Mouse (Mus musculus) G1E (cell line): ENCODE measurements around the gene Idh3g. TPM values are rescaled to one million over a fixed set of nuclear protein-coding genes. Genes with fewer than 3 reads are reported as not detected.

Source experiments
- ATAC-seq: 2 replicates; pipeline ENCODE4 v1.8.0; 2016; ENCODE audit warnings: mild to moderate bottlenecking; ENCODE audit not compliant: insufficient number of reproducible peaks, poor library complexity, low FRiP score, severe bottlenecking; ENCODE audit errors: extremely low read depth
- DNase-seq: peaks from one replicate; pipeline ENCODE4 v3.0.0; 2012; ENCODE audit warnings: low spot score
- H3K27me3 ChIP-seq: 2 replicates; pipeline ENCODE4 v1.6.1; 2012; ENCODE audit warnings: mild to moderate bottlenecking, low read length, inconsistent platforms; ENCODE audit not compliant: insufficient read depth
- H3K36me3 ChIP-seq: replicated peaks from 2 replicates; pipeline ENCODE3; 2012; ENCODE audit warnings: mild to moderate bottlenecking, inconsistent platforms
- H3K4me1 ChIP-seq: 2 replicates; pipeline ENCODE4 v1.6.1; 2012; ENCODE audit warnings: low read depth, low read length, inconsistent platforms, mixed read lengths; ENCODE audit not compliant: insufficient read depth
- H3K4me3 ChIP-seq: 2 replicates; pipeline ENCODE4 v1.5.1; 2012; ENCODE audit warnings: low read depth, mild to moderate bottlenecking, inconsistent platforms, low read length, moderate library complexity, mixed read lengths
- H3K9me3 ChIP-seq: replicated peaks from 2 replicates; pipeline ENCODE4 v1.6.1; 2012; ENCODE audit warnings: inconsistent platforms
- CTCF ChIP-seq: IDR thresholded peaks from 2 replicates; pipeline ENCODE4 v1.5.1; 2012; ENCODE audit warnings: low read depth, low read length, inconsistent platforms, mixed read lengths
- GATA1 ChIP-seq: IDR thresholded peaks from 2 replicates; pipeline ENCODE4 v1.6.1; 2012; ENCODE audit warnings: borderline replicate concordance, low read length, inconsistent platforms, mixed read lengths
- GATA2 ChIP-seq: IDR thresholded peaks from 2 replicates; pipeline ENCODE4 v1.6.1; 2012; ENCODE audit warnings: low read depth, low read length, inconsistent platforms, borderline replicate concordance
- POLR2AphosphoS5 ChIP-seq: IDR thresholded peaks from 2 replicates; pipeline ENCODE4 v1.6.1; 2012; ENCODE audit warnings: low read depth, low read length, inconsistent platforms; ENCODE audit not compliant: insufficient replicate concordance
- TAL1 ChIP-seq: conservative IDR thresholded peaks from 2 replicates; pipeline ENCODE4 v1.6.1; 2012; ENCODE audit warnings: low read depth, low read length, inconsistent platforms, mixed read lengths
- polyA plus RNA-seq: library from polyadenylated mRNA; stranded (reverse); fragments of >175 nt; gene quantifications from 2 replicates; pipeline ENCODE4 v1.2.3, GENCODE M21; 2012
- total RNA-seq, 2 experiments: library from RNA; stranded (forward) in 1 of 2; stranded (reverse) in 1 of 2; fragments of 200-1000 nt in 1 of 2; fragments of >200 nt in 1 of 2; fragmentation: Nextera tagmentation in 1 of 2; gene quantifications; 2 replicates each; pipeline ENCODE4 v1.2.3; 2014 to 2017

The Idh3g gene
- total and polyA plus RNA-seq, 3 experiments: 27.0 to 393 (median 187) TPM

GRCm38 (mm10) chrX:73738155-73738554 lies 48.5 kb downstream of the Idh3g start:
- Histone ChIP-seq H3K9me3 (no peaks in the 10 kb centered on the region), H3K4me1 (no peaks in the 10 kb centered on the region), H3K36me3 (peaks cover 36% of the 10 kb centered on the region), H3K27me3 (no peaks in the 10 kb centered on the region), H3K4me3 (no peak overlapping the region)
- ATAC-seq: no peak
- TF ChIP-seq GATA2 (no peak), TAL1 (no peak), GATA1 (no peak), POLR2AphosphoS5 (no peak), CTCF (no peak)
- DNase-seq: no peak

GRCm38 (mm10) chrX:73730908-73731307 lies 55.8 kb downstream of the Idh3g start:
- DNase-seq (no peak), ATAC-seq (no peak)
- H3K27me3 ChIP-seq: no peaks in the 10 kb centered on the region
- TF ChIP-seq POLR2AphosphoS5 (no peak), TAL1 (no peak), GATA1 (no peak), CTCF (no peak), GATA2 (no peak)
- no peaks in the 10 kb centered on the region for H3K4me1 ChIP-seq
- no peak overlapping the region for H3K4me3 ChIP-seq
- H3K9me3 ChIP-seq: no peaks in the 10 kb centered on the region
- peaks cover 54% of the 10 kb centered on the region for H3K36me3 ChIP-seq

Other genes with a start within 250 kb of the Idh3g start
- gene Dusp9, start 147.5 kb downstream of the Idh3g start, total RNA-seq (2014; fragmentation: Nextera tagmentation): not detected in 2 replicates
- 0.16 and 0.23 TPM in 2 replicates for gene Dusp9, start 147.5 kb downstream of the Idh3g start, total RNA-seq (2017)
- 0.23 and 0.24 TPM in 2 replicates for gene Dusp9, start 147.5 kb downstream of the Idh3g start, polyA plus RNA-seq
- gene Pnck, start 126.8 kb downstream of the Idh3g start, total RNA-seq (2014; fragmentation: Nextera tagmentation): not detected in 2 replicates
- gene Pnck, start 126.8 kb downstream of the Idh3g start, total RNA-seq (2017): not detected in 2 replicates
- not detected in 2 replicates for gene Pnck, start 126.8 kb downstream of the Idh3g start, polyA plus RNA-seq
- gene Slc6a8, start 113.7 kb downstream of the Idh3g start, total RNA-seq (2014; fragmentation: Nextera tagmentation): 4.1 and 6.1 TPM in 2 replicates
- gene Slc6a8, start 113.7 kb downstream of the Idh3g start, total RNA-seq (2017): 9.9 and 12.7 TPM in 2 replicates
- gene Slc6a8, start 113.7 kb downstream of the Idh3g start, polyA plus RNA-seq: 1.6 and 2.1 TPM in 2 replicates
- 83.2 and 98.4 TPM in 2 replicates for gene Bcap31, start 70.7 kb downstream of the Idh3g start, total RNA-seq (2014; fragmentation: Nextera tagmentation)
- 215 and 222 TPM in 2 replicates for gene Bcap31, start 70.7 kb downstream of the Idh3g start, total RNA-seq (2017)
- 13.5 and 16.0 TPM in 2 replicates for gene Bcap31, start 70.7 kb downstream of the Idh3g start, polyA plus RNA-seq
- 15.8 and 17.1 TPM in 2 replicates for gene Abcd1, start 70.3 kb downstream of the Idh3g start, total RNA-seq (2014; fragmentation: Nextera tagmentation)
- 6.3 and 7.0 TPM in 2 replicates for gene Abcd1, start 70.3 kb downstream of the Idh3g start, total RNA-seq (2017)
- gene Abcd1, start 70.3 kb downstream of the Idh3g start, polyA plus RNA-seq: 17.6 and 19.4 TPM in 2 replicates
- gene Plxnb3, start 29.8 kb downstream of the Idh3g start, total RNA-seq (2014; fragmentation: Nextera tagmentation): not detected in 2 replicates
- 0.93 and 0.98 TPM in 2 replicates for gene Plxnb3, start 29.8 kb downstream of the Idh3g start, total RNA-seq (2017)
- 0.02 TPM in 1 of 2 replicates, not detected in the other for gene Plxnb3, start 29.8 kb downstream of the Idh3g start, polyA plus RNA-seq
- not detected in 2 replicates for gene Srpk3, start 12.5 kb downstream of the Idh3g start, total RNA-seq (2014; fragmentation: Nextera tagmentation)
- gene Srpk3, start 12.5 kb downstream of the Idh3g start, total RNA-seq (2017): 0.44 TPM in 1 of 2 replicates, not detected in the other
- gene Srpk3, start 12.5 kb downstream of the Idh3g start, polyA plus RNA-seq: not detected in 2 replicates
- gene Ssr4, start 131 bp upstream of the Idh3g start, total RNA-seq (2014; fragmentation: Nextera tagmentation): 92.3 and 120 TPM in 2 replicates
- 138 and 184 TPM in 2 replicates for gene Ssr4, start 131 bp upstream of the Idh3g start, total RNA-seq (2017)
- gene Ssr4, start 131 bp upstream of the Idh3g start, polyA plus RNA-seq: 9.0 and 12.4 TPM in 2 replicates
- gene Pdzd4, start 38.1 kb upstream of the Idh3g start, total RNA-seq (2014; fragmentation: Nextera tagmentation): not detected in 2 replicates
- 0.05 and 0.06 TPM in 2 replicates for gene Pdzd4, start 38.1 kb upstream of the Idh3g start, total RNA-seq (2017)
- gene Pdzd4, start 38.1 kb upstream of the Idh3g start, polyA plus RNA-seq: 0.04 TPM in 1 of 2 replicates, not detected in the other
- gene Avpr2, start 105.2 kb upstream of the Idh3g start, total RNA-seq (2014; fragmentation: Nextera tagmentation): not detected in 2 replicates
- gene Avpr2, start 105.2 kb upstream of the Idh3g start, total RNA-seq (2017): not detected in 2 replicates
- not detected in 2 replicates for gene Avpr2, start 105.2 kb upstream of the Idh3g start, polyA plus RNA-seq
- gene L1cam, start 109.2 kb upstream of the Idh3g start, total RNA-seq (2014; fragmentation: Nextera tagmentation): not detected in 2 replicates
- 0.05 TPM in 1 of 2 replicates, not detected in the other for gene L1cam, start 109.2 kb upstream of the Idh3g start, total RNA-seq (2017)
- gene L1cam, start 109.2 kb upstream of the Idh3g start, polyA plus RNA-seq: 0.05 TPM in 1 of 2 replicates, not detected in the other
- 5.0 and 5.1 TPM in 2 replicates for gene Arhgap4, start 135.0 kb upstream of the Idh3g start, total RNA-seq (2014; fragmentation: Nextera tagmentation)
- gene Arhgap4, start 135.0 kb upstream of the Idh3g start, total RNA-seq (2017): 2.1 and 3.8 TPM in 2 replicates
- 1.5 and 1.7 TPM in 2 replicates for gene Arhgap4, start 135.0 kb upstream of the Idh3g start, polyA plus RNA-seq
- gene Naa10, start 135.0 kb upstream of the Idh3g start, total RNA-seq (2014; fragmentation: Nextera tagmentation): 55.9 and 61.9 TPM in 2 replicates
- 85.4 and 105 TPM in 2 replicates for gene Naa10, start 135.0 kb upstream of the Idh3g start, total RNA-seq (2017)
- gene Naa10, start 135.0 kb upstream of the Idh3g start, polyA plus RNA-seq: 171 and 192 TPM in 2 replicates
- 39.2 and 42.7 TPM in 2 replicates for gene Renbp, start 144.0 kb upstream of the Idh3g start, total RNA-seq (2014; fragmentation: Nextera tagmentation)
- 196 and 201 TPM in 2 replicates for gene Renbp, start 144.0 kb upstream of the Idh3g start, total RNA-seq (2017)
- gene Renbp, start 144.0 kb upstream of the Idh3g start, polyA plus RNA-seq: 80.1 and 139 TPM in 2 replicates
- gene Hcfc1, start 179.5 kb upstream of the Idh3g start, total RNA-seq (2014; fragmentation: Nextera tagmentation): 222 and 230 TPM in 2 replicates
- gene Hcfc1, start 179.5 kb upstream of the Idh3g start, total RNA-seq (2017): 40.8 and 47.3 TPM in 2 replicates
- gene Hcfc1, start 179.5 kb upstream of the Idh3g start, polyA plus RNA-seq: 148 and 184 TPM in 2 replicates
- gene Irak1, start 237.0 kb upstream of the Idh3g start, total RNA-seq (2014; fragmentation: Nextera tagmentation): 76.7 and 101 TPM in 2 replicates
- gene Irak1, start 237.0 kb upstream of the Idh3g start, total RNA-seq (2017): 35.4 and 39.7 TPM in 2 replicates
- 270 and 286 TPM in 2 replicates for gene Irak1, start 237.0 kb upstream of the Idh3g start, polyA plus RNA-seq